Mouse (Mus musculus): ENCODE data around the gene Spns2. TPM values are rescaled to one million over a fixed set of nuclear protein-coding genes. Genes with fewer than 3 reads are reported as not detected.

Gene Spns2
- 7.5 and 8.5 TPM in 2 replicates for polyA plus RNA-seq (2014; fragmentation: Nextera tagmentation; extraction: Ambion mirVana)

- Histone ChIP-seq H3K9me3 (ENCODE audit: low read depth, low read length) (no peaks in the 10 kb centered on the region), H3K27ac (ENCODE audit: low read depth) (no peak within 1 kb of the TSS), H3K4me3 (ENCODE audit: low read depth, low read length) (peak within 1 kb of the TSS; percentile 55), H3K27me3 (ENCODE audit: insufficient read depth, low read length) (peaks cover 20% of the 10 kb centered on the region; the same call in 1 of the 2 replicates), H3K36me3 (ENCODE audit: insufficient read depth) (no peaks in the 10 kb centered on the region), H3K4me1 (ENCODE audit: insufficient read depth) (peaks cover 12% of the 10 kb centered on the region), H3K4me2 (peak within 1 kb of the TSS; percentile 98), H3K9ac (peak within 1 kb of the TSS; percentile 33)
- DNase-seq (peak; percentile 95), ATAC-seq (ENCODE audit: insufficient read depth) (peak; percentile 93)
- peak; percentile 36 for TF ChIP-seq CTCF (IDR thresholded peaks at IDR 0.05; ENCODE audit: low read depth)
- under 1% methylated on average over 42 of the region's 42 CpGs for WGBS
Observed at GRCm38 (mm10) chr11:72489881-72490301, at the start of gene Spns2. TSS of gene Spns2 (minus strand) at chr11:72489904.

- H3K9ac ChIP-seq: no peak overlapping the region
- WGBS: 85% methylated on average over 7 of the region's 7 CpGs
- H3K4me3 ChIP-seq (ENCODE audit: low read depth, low read length): no peak overlapping the region
Observed at GRCm38 (mm10) chr11:72538811-72539210, 49.1 kb upstream of the Spns2 start.

GRCm38 (mm10) chr11:72538037-72538755 lies 48.5 kb upstream of the Spns2 start:
- Histone ChIP-seq H3K9me3 (ENCODE audit: low read depth, low read length) (no peaks in the 10 kb centered on the region), H3K4me1 (ENCODE audit: insufficient read depth) (no peaks in the 10 kb centered on the region), H3K36me3 (ENCODE audit: insufficient read depth) (no peaks in the 10 kb centered on the region), H3K9ac (no peak overlapping the region), H3K4me2 (no peak overlapping the region), H3K27me3 (ENCODE audit: insufficient read depth, low read length) (no peaks in the 10 kb centered on the region), H3K27ac (ENCODE audit: low read depth) (no peak overlapping the region), H3K4me3 (ENCODE audit: low read depth, low read length) (no peak overlapping the region)
- ATAC-seq (ENCODE audit: insufficient read depth) (no peak), DNase-seq (peak; percentile 13)
- no peak for TF ChIP-seq CTCF (IDR thresholded peaks at IDR 0.05; ENCODE audit: low read depth)
- 64% methylated on average over 8 of the region's 8 CpGs for WGBS

More at GRCm38 (mm10) chr11:72538811-72539210, 49.1 kb upstream of the Spns2 start:
- H3K36me3 ChIP-seq (ENCODE audit: insufficient read depth): no peaks in the 10 kb centered on the region
- H3K27ac ChIP-seq (ENCODE audit: low read depth): no peak overlapping the region
- no peak overlapping the region for H3K4me2 ChIP-seq
- no peak for TF ChIP-seq CTCF (IDR thresholded peaks at IDR 0.05; ENCODE audit: low read depth)
- ATAC-seq (ENCODE audit: insufficient read depth): no peak
- H3K9me3 ChIP-seq (ENCODE audit: low read depth, low read length): no peaks in the 10 kb centered on the region
- H3K27me3 ChIP-seq (ENCODE audit: insufficient read depth, low read length): no peaks in the 10 kb centered on the region
- H3K4me1 ChIP-seq (ENCODE audit: insufficient read depth): no peaks in the 10 kb centered on the region
- no peak for DNase-seq

- no peak overlapping the region for H3K4me2 ChIP-seq
Observed at GRCm38 (mm10) chr11:72537503-72537902, 47.8 kb upstream of the Spns2 start.

GRCm38 (mm10) chr11:72535519-72535918 lies 45.8 kb upstream of the Spns2 start:
- WGBS: 81% methylated on average over 3 of the region's 3 CpGs
- peak; percentile 26 for DNase-seq
- TF ChIP-seq CTCF (IDR thresholded peaks at IDR 0.05; ENCODE audit: low read depth): peak; percentile 59

More at GRCm38 (mm10) chr11:72537503-72537902, 47.8 kb upstream of the Spns2 start:
- TF ChIP-seq CTCF (IDR thresholded peaks at IDR 0.05; ENCODE audit: low read depth): no peak
- 83% methylated on average over 2 of the region's 2 CpGs for WGBS
- H3K27me3 ChIP-seq (ENCODE audit: insufficient read depth, low read length): no peaks in the 10 kb centered on the region
- no peak for DNase-seq
- H3K36me3 ChIP-seq (ENCODE audit: insufficient read depth): no peaks in the 10 kb centered on the region
- no peak for ATAC-seq (ENCODE audit: insufficient read depth)
- H3K27ac ChIP-seq (ENCODE audit: low read depth): no peak overlapping the region
- no peak overlapping the region for H3K4me3 ChIP-seq (ENCODE audit: low read depth, low read length)
- H3K4me1 ChIP-seq (ENCODE audit: insufficient read depth): no peaks in the 10 kb centered on the region
- H3K9me3 ChIP-seq (ENCODE audit: low read depth, low read length): no peaks in the 10 kb centered on the region
- no peak overlapping the region for H3K9ac ChIP-seq

GRCm38 (mm10) chr11:72532890-72533289 lies 43.2 kb upstream of the Spns2 start:
- WGBS: 78% methylated on average over 3 of the region's 3 CpGs
- Histone ChIP-seq H3K4me3 (ENCODE audit: low read depth, low read length) (no peak overlapping the region), H3K9ac (no peak overlapping the region), H3K4me1 (ENCODE audit: insufficient read depth) (no peaks in the 10 kb centered on the region), H3K27ac (ENCODE audit: low read depth) (no peak overlapping the region), H3K36me3 (ENCODE audit: insufficient read depth) (no peaks in the 10 kb centered on the region), H3K4me2 (no peak overlapping the region), H3K27me3 (ENCODE audit: insufficient read depth, low read length) (no peaks in the 10 kb centered on the region), H3K9me3 (ENCODE audit: low read depth, low read length) (no peaks in the 10 kb centered on the region)
- TF ChIP-seq CTCF (IDR thresholded peaks at IDR 0.05; ENCODE audit: low read depth): no peak
- DNase-seq (no peak), ATAC-seq (ENCODE audit: insufficient read depth) (no peak)

More at GRCm38 (mm10) chr11:72535519-72535918, 45.8 kb upstream of the Spns2 start:
- Histone ChIP-seq H3K9me3 (ENCODE audit: low read depth, low read length) (no peaks in the 10 kb centered on the region), H3K27ac (ENCODE audit: low read depth) (no peak overlapping the region), H3K4me3 (ENCODE audit: low read depth, low read length) (no peak overlapping the region), H3K9ac (no peak overlapping the region), H3K4me1 (ENCODE audit: insufficient read depth) (no peaks in the 10 kb centered on the region), H3K4me2 (no peak overlapping the region), H3K27me3 (ENCODE audit: insufficient read depth, low read length) (no peaks in the 10 kb centered on the region), H3K36me3 (ENCODE audit: insufficient read depth) (no peaks in the 10 kb centered on the region)
- no peak for ATAC-seq (ENCODE audit: insufficient read depth)

- H3K9ac ChIP-seq: no peak overlapping the region
- peak; percentile 15 for DNase-seq
- WGBS: 48% methylated on average over 1 of the region's 1 CpGs
- ATAC-seq (ENCODE audit: insufficient read depth): no peak
- no peaks in the 10 kb centered on the region for H3K27me3 ChIP-seq (ENCODE audit: insufficient read depth, low read length)
- no peaks in the 10 kb centered on the region for H3K9me3 ChIP-seq (ENCODE audit: low read depth, low read length)
- TF ChIP-seq CTCF (IDR thresholded peaks at IDR 0.05; ENCODE audit: low read depth): peak; percentile 38
- H3K27ac ChIP-seq (ENCODE audit: low read depth): no peak overlapping the region
- no peak overlapping the region for H3K4me3 ChIP-seq (ENCODE audit: low read depth, low read length)
- H3K36me3 ChIP-seq (ENCODE audit: insufficient read depth): no peaks in the 10 kb centered on the region
- H3K4me1 ChIP-seq (ENCODE audit: insufficient read depth): no peaks in the 10 kb centered on the region
- no peak overlapping the region for H3K4me2 ChIP-seq
Observed at GRCm38 (mm10) chr11:72531632-72532031, 41.9 kb upstream of the Spns2 start.
